Mouse (Mus musculus) stomach, postnatal 0 days (tissue): ENCODE measurements at regions not wholly inside any gene's neighbourhood (a gene's known extent, or its start where the extent isn't known, plus 50 kb on each side); places are given as distances from the start of the nearest gene placed in this dataset.
"Not testable (repeated sequence)": the region's sequence is repeated elsewhere in the genome, so short reads cannot be mapped to it uniquely, and the experiment has no call there.

ENCODE experiments used
- ATAC-seq: fragments of 200-750 bp; cut with Nextera tagmentation; 2 replicates; pipeline ENCODE4 v1.8.0; 2017; ENCODE audit not compliant: low FRiP score, low TSS enrichment
- DNase-seq: peaks from one replicate; pipeline ENCODE4 v3.0.0-alpha.2; 2016; ENCODE audit warnings: low spot score
- H3K27ac ChIP-seq: fragments of 300-500 bp; sonication (generic); replicated peaks from 2 replicates; pipeline ENCODE4 v1.5.1; 2014; ENCODE audit warnings: mild to moderate bottlenecking, control low read depth
- H3K27me3 ChIP-seq: fragments of 300-500 bp; sonication (generic); 2 replicates; pipeline ENCODE4 v1.6.1; 2014; ENCODE audit warnings: low read length; ENCODE audit not compliant: control insufficient read depth, insufficient read depth
- H3K36me3 ChIP-seq: fragments of 300-500 bp; sonication (generic); 2 replicates; pipeline ENCODE4 v1.6.1; 2014; ENCODE audit warnings: low read length, mixed read lengths; ENCODE audit not compliant: control insufficient read depth, insufficient read depth
- H3K4me1 ChIP-seq: fragments of 300-500 bp; sonication (generic); replicated peaks from 2 replicates; pipeline ENCODE4 v1.6.1; 2014; ENCODE audit warnings: antibody characterized with exemption; ENCODE audit not compliant: control insufficient read depth, insufficient read depth
- H3K4me2 ChIP-seq: fragments of 300-500 bp; sonication (generic); replicated peaks from 2 replicates; pipeline ENCODE4 v1.6.1; 2014; ENCODE audit warnings: low read depth, mild to moderate bottlenecking, control low read depth, moderate library complexity
- H3K4me3 ChIP-seq: fragments of 300-500 bp; sonication (generic); 2 replicates; pipeline ENCODE4 v1.5.1; 2014; ENCODE audit warnings: low read depth, low read length, control low read depth
- H3K9ac ChIP-seq: fragments of 300-500 bp; sonication (generic); 2 replicates; pipeline ENCODE4 v1.6.1; 2014; ENCODE audit warnings: mild to moderate bottlenecking, low read length, control low read depth, mixed read lengths
- H3K9me3 ChIP-seq: fragments of 300-500 bp; sonication (generic); 2 replicates; pipeline ENCODE4 v1.6.1; 2016; ENCODE audit warnings: low read length; ENCODE audit not compliant: control insufficient read depth
- CTCF ChIP-seq: IDR thresholded peaks from 2 replicates; pipeline ENCODE4 v1.5.1; 2016; ENCODE audit warnings: antibody characterized with exemption, low read depth, mild to moderate bottlenecking, moderate library complexity
- EP300 ChIP-seq: optimal IDR thresholded peaks from 2 replicates; pipeline ENCODE3; 2016; ENCODE audit warnings: antibody characterized with exemption
- WGBS: fragments of 180-500 bp; shearing (Covaris S2); extraction: QIAGEN DNeasy Blood & Tissue Kit; methylation state at CpG from one replicate; pipeline ENCODE4 v1.1.7; 2014; 5-methylcytosine and 5-hydroxymethylcytosine counted together

- WGBS = 84% methylated on average over 3 of the region's 3 CpGs
These were observed 83.4 kb upstream of the Gm49339 start for GRCm38 (mm10) chr10:51397016-51397415.

GRCm38 (mm10) chr10:51405141-51405540 lies 75.3 kb upstream of the Gm49339 start:
- 5% methylated on average over 9 of the region's 9 CpGs for WGBS
- H3K27me3 ChIP-seq = no peaks in the 10 kb centered on the region
- H3K4me1 ChIP-seq = no peaks in the 10 kb centered on the region
- H3K9ac ChIP-seq = no peak overlapping the region
- no peak for ATAC-seq
- no peaks in the 10 kb centered on the region for H3K36me3 ChIP-seq
- no peak overlapping the region for H3K4me3 ChIP-seq
- H3K27ac ChIP-seq = no peak overlapping the region
- H3K9me3 ChIP-seq = no peaks in the 10 kb centered on the region
- peak; percentile 88 for TF ChIP-seq CTCF
- no peak for TF ChIP-seq EP300
- peak; percentile 57 for DNase-seq
- no peak overlapping the region; the same call in 1 of the 2 replicates for H3K4me2 ChIP-seq

More at GRCm38 (mm10) chr10:51397016-51397415, 83.4 kb upstream of the Gm49339 start:
- not testable (repeated sequence) for H3K27ac ChIP-seq, ATAC-seq, H3K4me3 ChIP-seq, H3K36me3 ChIP-seq, DNase-seq, H3K9me3 ChIP-seq, H3K9ac ChIP-seq, H3K4me2 ChIP-seq, H3K4me1 ChIP-seq, H3K27me3 ChIP-seq

- Histone ChIP-seq H3K4me2 (no peak overlapping the region), H3K9me3 (no peaks in the 10 kb centered on the region), H3K36me3 (no peaks in the 10 kb centered on the region), H3K9ac (no peak overlapping the region), H3K27ac (no peak overlapping the region), H3K4me1 (no peaks in the 10 kb centered on the region), H3K4me3 (no peak overlapping the region), H3K27me3 (no peaks in the 10 kb centered on the region)
- no peak for DNase-seq
- TF ChIP-seq CTCF (no peak), EP300 (no peak)
- no peak for ATAC-seq
These were observed 67.6 kb upstream of the Gm49339 start for GRCm38 (mm10) chr10:51412795-51413194.

- DNase-seq = no peak
- TF ChIP-seq CTCF (no peak), EP300 (no peak)
- no peak overlapping the region for H3K4me3 ChIP-seq
- H3K27me3 ChIP-seq = no peaks in the 10 kb centered on the region
- H3K27ac ChIP-seq = no peak overlapping the region
- H3K4me2 ChIP-seq = no peak overlapping the region
- ATAC-seq = no peak
- 91% methylated on average over 1 of the region's 1 CpGs for WGBS
- H3K9ac ChIP-seq = no peak overlapping the region
- H3K4me1 ChIP-seq = no peaks in the 10 kb centered on the region
- H3K36me3 ChIP-seq = no peaks in the 10 kb centered on the region
- no peaks in the 10 kb centered on the region for H3K9me3 ChIP-seq
These were observed 65.9 kb upstream of the Gm49339 start for GRCm38 (mm10) chr10:51414512-51414911.

GRCm38 (mm10) chr10:51416723-51417122 lies 63.7 kb upstream of the Gm49339 start:
- ATAC-seq (no peak), DNase-seq (no peak)
- Histone ChIP-seq H3K27me3 (no peaks in the 10 kb centered on the region), H3K4me3 (no peak overlapping the region), H3K4me1 (no peaks in the 10 kb centered on the region), H3K9ac (no peak overlapping the region), H3K36me3 (no peaks in the 10 kb centered on the region), H3K9me3 (no peaks in the 10 kb centered on the region), H3K27ac (no peak overlapping the region), H3K4me2 (no peak overlapping the region)
- TF ChIP-seq EP300 (no peak), CTCF (no peak)

- 43% methylated on average over 3 of the region's 3 CpGs for WGBS
- H3K4me3 ChIP-seq = no peak overlapping the region
These were observed 63.0 kb upstream of the Gm49339 start for GRCm38 (mm10) chr10:51417221-51417911.

More at GRCm38 (mm10) chr10:51417221-51417911, 63.0 kb upstream of the Gm49339 start:
- Histone ChIP-seq H3K4me2 (no peak overlapping the region), H3K36me3 (no peaks in the 10 kb centered on the region), H3K9ac (no peak overlapping the region), H3K27ac (no peak overlapping the region), H3K4me1 (no peaks in the 10 kb centered on the region), H3K9me3 (no peaks in the 10 kb centered on the region), H3K27me3 (no peaks in the 10 kb centered on the region)
- no peak for ATAC-seq
- TF ChIP-seq CTCF = no peak
- TF ChIP-seq EP300 = no peak
- DNase-seq = no peak
